Mouse (Mus musculus) hindbrain, embryonic 16.5 days (tissue): ENCODE measurements around the gene Gm42906. TPM values are rescaled to one million over a fixed set of nuclear protein-coding genes. Genes with fewer than 3 reads are reported as not detected.

Experiments used
- ATAC-seq: fragments of 200-750 bp; cut with Nextera tagmentation; 2 replicates; pipeline ENCODE4 v1.8.0; 2017; ENCODE audit warnings: moderate TSS enrichment, moderate library complexity
- H3K27ac ChIP-seq: fragments of 300-500 bp; sonication (generic); 2 replicates; pipeline ENCODE4 v1.5.1; 2014; ENCODE audit warnings: low read depth, mild to moderate bottlenecking, control low read depth, low read length, moderate library complexity
- H3K27me3 ChIP-seq: fragments of 300-500 bp; sonication (generic); replicated peaks from 2 replicates; pipeline ENCODE4 v1.6.1; 2014; ENCODE audit warnings: low read length; ENCODE audit not compliant: control insufficient read depth, insufficient read depth
- H3K36me3 ChIP-seq: fragments of 300-500 bp; sonication (generic); 2 replicates; pipeline ENCODE4 v1.6.1; 2014; ENCODE audit warnings: mild to moderate bottlenecking, low read length, moderate library complexity, mixed read lengths; ENCODE audit not compliant: control insufficient read depth, insufficient read depth
- H3K4me1 ChIP-seq: fragments of 300-500 bp; sonication (generic); 2 replicates; pipeline ENCODE4 v1.6.1; 2014; ENCODE audit warnings: low read depth, low read length; ENCODE audit not compliant: control insufficient read depth, insufficient read depth
- H3K4me2 ChIP-seq: fragments of 300-500 bp; sonication (generic); 2 replicates; pipeline ENCODE4 v1.6.1; 2014; ENCODE audit warnings: mild to moderate bottlenecking, low read length, control low read depth, moderate library complexity
- H3K4me3 ChIP-seq: fragments of 300-500 bp; sonication (generic); 2 replicates; pipeline ENCODE4 v1.5.1; 2014; ENCODE audit warnings: mild to moderate bottlenecking, low read length, control low read depth, moderate library complexity
- H3K9ac ChIP-seq: fragments of 300-500 bp; sonication (generic); 2 replicates; pipeline ENCODE4 v1.6.1; 2014; ENCODE audit warnings: low read depth, mild to moderate bottlenecking, control low read depth, low read length, moderate library complexity
- H3K9me3 ChIP-seq: fragments of 300-500 bp; sonication (generic); 2 replicates; pipeline ENCODE4 v1.6.1; 2014; ENCODE audit warnings: mild to moderate bottlenecking, low read length, moderate library complexity; ENCODE audit not compliant: control insufficient read depth
- WGBS: fragments of 180-500 bp; shearing (Covaris S2); extraction: QIAGEN DNeasy Blood & Tissue Kit; methylation state at CpG from one replicate; pipeline ENCODE4 v1.1.7; 2014; 5-methylcytosine and 5-hydroxymethylcytosine counted together
- polyA plus RNA-seq: library from polyadenylated mRNA; unstranded; fragments of >200 nt; fragmentation: Nextera tagmentation; extraction: Ambion mirVana; gene quantifications from 2 replicates; pipeline ENCODE4 v1.2.1, GENCODE M21; 2015

The Gm42906 gene
- polyA plus RNA-seq, 1 experiment from 2014 or later = not detected

DNA sequence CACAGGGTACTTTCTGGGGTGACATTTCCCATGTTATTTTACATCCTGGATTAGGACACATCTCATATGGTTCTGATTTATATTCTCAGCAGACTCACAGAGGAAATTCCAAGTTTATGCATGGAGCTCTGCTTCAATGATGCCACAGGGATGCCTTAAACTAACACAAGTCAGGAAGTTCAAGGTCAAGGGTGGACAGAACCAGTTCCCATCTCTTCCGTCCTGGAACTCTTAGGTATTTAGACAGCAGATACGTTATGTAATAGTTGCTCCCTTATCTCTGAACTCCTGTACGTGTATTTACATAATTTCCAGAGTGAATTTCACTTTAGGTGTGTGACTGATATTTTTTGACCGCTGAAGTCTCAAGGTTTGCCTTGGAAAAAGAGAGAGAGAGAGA is 324.7 kb downstream of the Gm42906 start:
- Histone ChIP-seq H3K27me3 (no peaks in the 10 kb centered on the region), H3K36me3 (no peaks in the 10 kb centered on the region), H3K4me1 (0 out of 2 replicates have a peak, but pooled peaks cover 2% of the 10 kb centered on the region), H3K9me3 (no peaks in the 10 kb centered on the region), H3K4me3 (no peak overlapping the region), H3K9ac (no peak overlapping the region), H3K27ac (no peak overlapping the region), H3K4me2 (no peak overlapping the region)
- no peak for ATAC-seq
- WGBS = 81% methylated on average over 4 of the region's 4 CpGs

- Histone ChIP-seq H3K4me2 (no peak overlapping the region), H3K4me1 (no peaks in the 10 kb centered on the region), H3K4me3 (no peak overlapping the region), H3K27ac (no peak overlapping the region), H3K9ac (no peak overlapping the region), H3K36me3 (no peaks in the 10 kb centered on the region), H3K9me3 (no peaks in the 10 kb centered on the region), H3K27me3 (no peaks in the 10 kb centered on the region)
- 47% methylated on average over 2 of the region's 2 CpGs for WGBS
- no peak for ATAC-seq
Observed at GRCm38 (mm10) chr5:151102262-151102661, 325.7 kb downstream of the Gm42906 start.

DNA sequence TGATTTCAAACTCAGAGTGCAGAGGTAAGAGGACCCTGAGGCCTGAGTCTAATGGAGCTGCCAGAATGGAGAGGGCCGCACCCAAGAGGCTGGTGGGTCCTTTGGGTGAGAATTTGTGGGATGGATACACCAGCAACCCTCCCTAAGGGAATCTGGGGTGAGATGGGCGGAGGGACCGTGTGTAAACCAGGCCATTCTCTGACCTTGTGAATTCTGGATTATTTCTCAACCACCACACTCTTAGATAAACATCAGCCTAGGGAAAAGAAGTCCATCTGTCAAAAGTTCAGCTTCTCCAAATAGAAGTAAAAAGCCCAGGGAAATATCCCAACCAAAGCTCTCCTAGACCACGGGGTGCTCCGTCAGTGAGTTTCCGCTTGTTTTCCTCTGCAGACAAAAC is 332.0 kb downstream of the Gm42906 start:
- Histone ChIP-seq H3K9me3 (no peaks in the 10 kb centered on the region), H3K27ac (no peak overlapping the region), H3K36me3 (no peaks in the 10 kb centered on the region), H3K9ac (no peak overlapping the region), H3K27me3 (no peaks in the 10 kb centered on the region), H3K4me3 (no peak overlapping the region), H3K4me1 (no peaks in the 10 kb centered on the region), H3K4me2 (no peak overlapping the region)
- no peak for ATAC-seq
- WGBS = 86% methylated on average over 6 of the region's 6 CpGs

GRCm38 (mm10) chr5:151092886-151093665 is 334.9 kb downstream of the Gm42906 start:
- H3K36me3 ChIP-seq = no peaks in the 10 kb centered on the region
- 74% methylated on average over 3 of the region's 3 CpGs for WGBS
- no peaks in the 10 kb centered on the region for H3K27me3 ChIP-seq
- H3K4me1 ChIP-seq = no peaks in the 10 kb centered on the region
- H3K9me3 ChIP-seq = no peaks in the 10 kb centered on the region
- no peak overlapping the region for H3K27ac ChIP-seq
- H3K9ac ChIP-seq = no peak overlapping the region
- no peak overlapping the region for H3K4me2 ChIP-seq
- no peak overlapping the region for H3K4me3 ChIP-seq
- ATAC-seq = no peak

- Histone ChIP-seq H3K27ac (no peak overlapping the region), H3K4me2 (no peak overlapping the region), H3K9ac (no peak overlapping the region), H3K27me3 (no peaks in the 10 kb centered on the region), H3K4me3 (no peak overlapping the region), H3K36me3 (no peaks in the 10 kb centered on the region), H3K4me1 (no peaks in the 10 kb centered on the region), H3K9me3 (no peaks in the 10 kb centered on the region)
- ATAC-seq = no peak
- WGBS = 82% methylated on average over 6 of the region's 6 CpGs
Observed at GRCm38 (mm10) chr5:151090996-151091395, 337.0 kb downstream of the Gm42906 start.

DNA sequence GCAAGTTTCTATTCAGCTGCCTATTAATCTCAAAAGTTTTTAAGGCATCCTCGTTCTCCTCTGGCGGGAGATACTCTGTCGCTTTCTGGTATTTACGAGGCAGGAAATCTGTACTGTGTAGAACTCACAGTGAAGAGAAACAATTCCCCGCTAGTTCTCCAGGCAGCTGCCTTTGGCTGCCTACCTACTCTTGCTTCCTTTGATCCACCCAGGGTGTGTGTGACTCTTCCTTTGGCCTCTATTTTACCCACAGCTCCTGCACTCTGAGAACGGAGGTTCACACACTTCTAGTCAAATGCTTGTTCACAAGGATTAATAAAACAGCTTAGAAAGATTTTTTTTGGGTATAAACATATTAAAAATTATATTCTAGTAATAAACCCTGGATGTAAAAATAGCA is 338.8 kb downstream of the Gm42906 start:
- no peaks in the 10 kb centered on the region for H3K36me3 ChIP-seq
- H3K4me3 ChIP-seq = no peak overlapping the region
- no peak for ATAC-seq
- H3K9ac ChIP-seq = no peak overlapping the region
- H3K27ac ChIP-seq = no peak overlapping the region
- no peaks in the 10 kb centered on the region for H3K27me3 ChIP-seq
- WGBS = 63% methylated on average over 6 of the region's 6 CpGs
- no peaks in the 10 kb centered on the region for H3K4me1 ChIP-seq
- H3K9me3 ChIP-seq = no peaks in the 10 kb centered on the region
- H3K4me2 ChIP-seq = no peak overlapping the region

- no peaks in the 10 kb centered on the region for H3K36me3 ChIP-seq
- no peak overlapping the region for H3K4me2 ChIP-seq
- 70% methylated on average over 9 of the region's 9 CpGs for WGBS
- H3K9ac ChIP-seq = no peak overlapping the region
- H3K9me3 ChIP-seq = no peaks in the 10 kb centered on the region
- no peaks in the 10 kb centered on the region for H3K27me3 ChIP-seq
- H3K27ac ChIP-seq = no peak overlapping the region
- ATAC-seq = no peak
- H3K4me1 ChIP-seq = no peaks in the 10 kb centered on the region
- H3K4me3 ChIP-seq = no peak overlapping the region
Observed at GRCm38 (mm10) chr5:151086425-151087202, 341.3 kb downstream of the Gm42906 start.

DNA sequence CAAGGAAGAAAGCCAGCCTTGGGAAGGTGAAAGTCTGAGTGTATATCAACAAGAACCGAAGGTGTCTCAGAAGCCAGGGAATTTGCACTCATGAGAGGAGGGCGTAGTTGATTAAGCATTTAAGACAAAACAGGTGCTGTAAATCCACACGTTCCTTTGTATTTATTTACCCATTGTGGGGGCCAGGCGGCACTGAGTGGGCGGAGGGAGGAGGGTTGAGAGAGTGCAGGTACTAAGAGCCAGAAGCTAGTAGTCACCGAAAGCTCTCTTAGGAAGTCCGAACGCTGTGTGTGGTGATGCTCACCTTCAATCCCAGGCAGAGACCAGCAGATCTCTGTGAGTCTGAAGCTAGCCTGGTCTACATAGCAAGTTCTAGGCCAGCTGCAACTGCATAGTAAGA is 342.2 kb downstream of the Gm42906 start:
- ATAC-seq = no peak
- H3K4me3 ChIP-seq = no peak overlapping the region
- H3K36me3 ChIP-seq = no peaks in the 10 kb centered on the region
- no peaks in the 10 kb centered on the region for H3K27me3 ChIP-seq
- no peaks in the 10 kb centered on the region for H3K4me1 ChIP-seq
- H3K27ac ChIP-seq = no peak overlapping the region
- H3K4me2 ChIP-seq = no peak overlapping the region
- WGBS = 88% methylated on average over 8 of the region's 8 CpGs
- no peak overlapping the region for H3K9ac ChIP-seq
- no peaks in the 10 kb centered on the region for H3K9me3 ChIP-seq

GRCm38 (mm10) chr5:151080276-151080675 is 347.7 kb downstream of the Gm42906 start:
- WGBS = 77% methylated on average over 4 of the region's 4 CpGs
- no peak overlapping the region for H3K9ac ChIP-seq
- no peak overlapping the region for H3K27ac ChIP-seq
- H3K27me3 ChIP-seq = no peaks in the 10 kb centered on the region
- no peak overlapping the region for H3K4me2 ChIP-seq
- H3K36me3 ChIP-seq = no peaks in the 10 kb centered on the region
- ATAC-seq = no peak
- H3K4me1 ChIP-seq = no peaks in the 10 kb centered on the region
- no peaks in the 10 kb centered on the region for H3K9me3 ChIP-seq
- no peak overlapping the region for H3K4me3 ChIP-seq
